Mouse (Mus musculus): ENCODE measurements around the gene Gm6020. TPM values are rescaled to one million over a fixed set of nuclear protein-coding genes. Genes with fewer than 3 reads are reported as not detected.

Gene Gm6020
- total and polyA plus RNA-seq, 3 experiments, result not detected

DNA sequence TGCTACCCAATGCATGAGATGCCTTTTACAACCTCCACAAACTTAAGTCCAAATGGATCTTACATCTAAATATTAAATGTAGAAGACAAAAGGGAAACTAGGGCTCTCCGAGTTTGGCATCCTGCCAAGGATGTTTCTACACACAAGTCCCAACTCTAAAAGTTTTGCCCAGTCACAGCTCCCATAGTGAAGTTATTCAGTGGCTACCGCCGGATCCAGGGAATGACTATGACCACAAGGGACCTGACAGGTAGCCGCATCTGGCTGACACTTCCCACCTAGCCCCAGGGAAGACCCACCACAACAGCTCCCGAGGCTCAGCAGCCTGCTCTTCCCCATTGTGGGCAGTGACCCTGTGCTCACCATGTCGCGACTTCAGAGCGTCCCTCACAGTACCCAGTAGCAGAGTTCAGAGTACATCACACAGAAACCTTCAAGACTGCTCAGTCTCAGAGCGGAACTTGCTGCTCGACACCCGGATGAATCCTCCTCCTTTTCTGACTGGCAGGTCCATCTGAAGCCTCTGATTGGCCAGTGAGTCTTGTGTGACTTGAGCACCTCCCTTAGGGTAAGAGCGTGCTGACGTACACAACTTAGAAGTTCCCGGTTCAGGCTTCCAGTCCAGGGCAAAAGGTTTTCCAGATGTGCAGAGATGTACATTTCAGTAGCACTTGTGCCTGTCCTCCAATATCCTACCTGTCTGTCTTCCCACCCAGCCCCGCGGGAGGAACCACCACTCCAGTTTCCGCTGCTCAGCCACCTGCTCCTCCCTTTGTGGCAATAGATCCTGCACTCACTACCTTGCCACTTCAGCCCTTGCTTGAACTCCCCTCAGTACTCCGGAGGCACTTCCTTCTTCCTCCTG, 43.1 kb upstream of the Gm6020 start, which contains the start of gene Zfp950 (continued):
- TF ChIP-seq POLR2A (IDR thresholded peaks at IDR 0.05; ENCODE audit: low read depth, low read length), result peak; percentile 84
- TF ChIP-seq NRF1 (IDR thresholded peaks at IDR 0.05; ENCODE audit: low read depth, low read length), result no peak
- no peak for TF ChIP-seq E2F4 (IDR thresholded peaks at IDR 0.05; ENCODE audit: insufficient replicate concordance, low read depth, low read length)
- peak; percentile 78; the same call in 1 of the 2 replicates for TF ChIP-seq TCF12 (IDR thresholded peaks at IDR 0.05; ENCODE audit: low read depth, low read length)
- no peak for TF ChIP-seq JUND (conservative IDR thresholded peaks at IDR 0.05; ENCODE audit: low read depth, low read length)
- no peak for TF ChIP-seq ZNF384 (IDR thresholded peaks at IDR 0.05; ENCODE audit: low read depth, low read length)
- peak; percentile 74; the same call in 1 of the 2 replicates for TF ChIP-seq ZMIZ1 (IDR thresholded peaks at IDR 0.05; ENCODE audit: low read depth, low read length)
- TF ChIP-seq MAZ (IDR thresholded peaks at IDR 0.05; ENCODE audit: low read depth, low read length), result no peak
- TF ChIP-seq USF1 (IDR thresholded peaks at IDR 0.05; ENCODE audit: low read depth, low read length), result no peak
- no peak for TF ChIP-seq UBTF (IDR thresholded peaks at IDR 0.05; ENCODE audit: low read depth, low read length)
- TF ChIP-seq ZKSCAN1 (IDR thresholded peaks at IDR 0.05; ENCODE audit: borderline replicate concordance, low read depth, low read length), result no peak
- peak; percentile 87 for TF ChIP-seq TBP (conservative IDR thresholded peaks at IDR 0.05; ENCODE audit: low read depth, low read length)
- no peak for TF ChIP-seq PAX5 (IDR thresholded peaks at IDR 0.05; ENCODE audit: low read length)
- 0 out of 2 replicates have a peak, but pooled peaks have one; percentile 46 for TF ChIP-seq KAT2A (IDR thresholded peaks at IDR 0.05; ENCODE audit: insufficient replicate concordance, low read length)
- TF ChIP-seq RCOR1 (conservative IDR thresholded peaks at IDR 0.05; ENCODE audit: low read depth, low read length), result no peak
- no peak for TF ChIP-seq CTCF (conservative IDR thresholded peaks at IDR 0.05 in 1 of 2, IDR thresholded peaks at IDR 0.05 in 1 of 2; ENCODE audit: low read depth in 2 of 2, low read length in 2 of 2)
- no peak for TF ChIP-seq MYC (IDR thresholded peaks at IDR 0.05; ENCODE audit: low read depth, low read length)

DNA sequence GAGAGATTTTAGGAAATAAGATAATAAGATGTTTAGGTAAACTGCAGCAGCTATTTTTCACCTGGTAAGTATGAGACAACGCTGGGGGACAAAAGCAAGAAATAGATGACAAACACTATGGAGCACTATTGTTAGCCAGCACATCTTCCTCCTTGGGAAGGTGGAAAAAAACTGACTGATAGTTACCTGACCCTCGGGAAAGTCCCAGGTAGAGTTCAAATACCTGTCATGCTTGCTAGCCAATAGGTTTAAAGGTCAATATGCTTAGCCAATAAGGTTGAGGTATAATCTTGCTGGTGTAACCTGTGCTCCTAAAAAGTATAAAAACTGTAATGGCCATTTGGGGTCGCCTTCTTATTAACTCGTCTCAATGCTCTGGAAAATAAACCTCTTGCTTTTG, 42.4 kb upstream of the Gm6020 start:
- Histone ChIP-seq H3K27me3 (replicated peaks) (no peaks in the 10 kb centered on the region), H3K36me3 (replicated peaks in 1 of 2; ENCODE audit: control insufficient read depth in 1 of 2, insufficient read depth in 1 of 2, low read length in 1 of 2) (peaks cover 2 to 9% of the 10 kb centered on the region in 2 experiments), H3K79me2 (replicated peaks; ENCODE audit: control insufficient read depth, extremely low read depth, insufficient read depth, poor library complexity, severe bottlenecking) (peaks cover 5% of the 10 kb centered on the region), H3K4me3 (replicated peaks in 1 of 3; ENCODE audit: low read depth in 2 of 3, low read length in 2 of 3, poor library complexity in 1 of 3) (peak overlapping the region; percentile 83 to 98 (median 91)), H3K9me3 (replicated peaks; ENCODE audit: low read length) (no peaks in the 10 kb centered on the region), H3K4me1 (ENCODE audit: control insufficient read depth in 1 of 2, insufficient read depth in 2 of 2) (peaks cover 7 to 23% of the 10 kb centered on the region in 2 experiments), H3K9ac (ENCODE audit: insufficient read depth, low read depth) (peak overlapping the region; percentile 44; the same call in 1 of the 2 replicates), H3K4me2 (ENCODE audit: insufficient read depth, low read depth, poor library complexity, severe bottlenecking) (peak overlapping the region; percentile 73), H3K27ac (ENCODE audit: insufficient read depth, low read depth) (no peak overlapping the region)
- in situ Hi-C loops (cut with MboI; ENCODE audit: low pct_ligation_motif_present, low pct_unique_long_range_greater_than_20kb, low sequenced_read_pairs), result no loop called here
- dilution Hi-C loops (cut with MboI; ENCODE audit: extremely low pct_ligation_motif_present, extremely low pct_unique_long_range_greater_than_20kb, low sequenced_read_pairs), result no loop called here
- no peak for DNase-seq (ENCODE audit: extremely low read depth)
- TF ChIP-seq ZC3H11A (IDR thresholded peaks at IDR 0.05; ENCODE audit: low read depth, low read length) (no peak), PAX5 (IDR thresholded peaks at IDR 0.05; ENCODE audit: low read length) (no peak), CHD2 (IDR thresholded peaks at IDR 0.05; ENCODE audit: low read length) (no peak), CTCF (conservative IDR thresholded peaks at IDR 0.05 in 1 of 2, IDR thresholded peaks at IDR 0.05 in 1 of 2; ENCODE audit: low read depth in 2 of 2, low read length in 2 of 2) (peak in 1 of 2 experiments; percentile 3; a peak in 1 of 4 replicates), JUND (conservative IDR thresholded peaks at IDR 0.05; ENCODE audit: low read depth, low read length) (no peak)
